Mouse (Mus musculus) cerebellum, adult 2 months (tissue): ENCODE measurements around the gene Hcst.

Experiments
- CTCF ChIP-seq: fragments of 200-500 bp; IDR thresholded peaks from 2 replicates; pipeline ENCODE4 v1.5.1; 2011; ENCODE audit warnings: low read depth, mild to moderate bottlenecking, control low read depth, low read length, moderate library complexity, borderline replicate concordance; ENCODE audit not compliant: insufficient read depth
- POLR2A ChIP-seq: fragments of 200-500 bp; IDR thresholded peaks from 2 replicates; pipeline ENCODE4 v1.6.1; 2011; ENCODE audit warnings: low read length, control low read depth, borderline replicate concordance; ENCODE audit not compliant: insufficient read depth

DNA sequence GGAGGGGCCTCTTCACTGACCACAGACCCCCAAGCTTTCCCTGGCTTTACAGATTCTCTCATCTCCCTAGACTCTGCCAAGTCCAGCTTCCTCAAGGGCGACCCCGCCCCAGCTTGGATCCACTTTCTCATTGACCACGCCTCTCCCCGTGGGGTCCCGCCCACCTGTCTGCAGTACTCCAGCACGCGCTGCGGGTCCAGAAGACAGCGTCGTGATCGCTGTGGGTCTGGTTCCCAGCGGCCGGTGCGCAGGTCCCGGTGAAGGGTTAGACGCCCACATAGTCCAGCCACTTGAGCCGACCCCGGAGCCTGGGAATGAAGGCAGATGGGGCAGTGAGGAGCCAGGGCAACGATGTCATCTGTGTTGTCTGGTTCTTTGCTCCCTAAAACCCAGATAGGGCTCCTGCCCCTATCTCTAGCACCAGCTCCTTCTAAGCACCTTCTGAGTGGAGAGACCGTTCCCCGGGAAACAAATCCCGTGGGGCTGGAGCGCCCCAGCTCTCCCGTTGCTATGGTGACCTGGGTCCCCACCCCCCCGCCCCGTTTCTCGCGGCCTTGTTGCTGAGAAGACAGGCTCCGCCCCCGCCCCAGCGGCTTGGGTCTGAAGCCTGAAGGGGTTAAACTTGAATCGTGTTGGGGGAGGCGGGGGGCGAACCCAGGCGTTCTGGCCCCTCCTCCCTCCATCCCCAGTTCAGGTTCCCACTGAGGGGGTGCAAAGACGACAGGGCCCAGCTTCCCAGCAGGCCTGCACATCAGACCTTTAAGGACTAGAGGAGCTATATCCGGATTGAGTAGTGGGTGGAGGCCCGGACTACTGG, 24.7 kb upstream of the Hcst start:
- TF ChIP-seq CTCF (no peak), POLR2A (no peak)
